Mouse (Mus musculus): ENCODE measurements at regions not wholly inside any gene's neighbourhood (a gene's known extent, or its start where the extent isn't known, plus 50 kb on each side); places are given as distances from the start of the nearest gene placed in this dataset.

- DNase-seq (ENCODE audit: low read depth, low spot score) = no peak
Observed at GRCm38 (mm10) chr10:37280823-37281222, 142.1 kb upstream of the Marcks start.

- DNase-seq (ENCODE audit: low read depth, low spot score) = no peak
Observed at GRCm38 (mm10) chr10:37280150-37280820, 141.6 kb upstream of the Marcks start.

GRCm38 (mm10) chr10:37279316-37279715 lies 140.6 kb upstream of the Marcks start:
- no peak for DNase-seq (ENCODE audit: low read depth, low spot score)

GRCm38 (mm10) chr10:37275857-37276256 lies 137.1 kb upstream of the Marcks start:
- DNase-seq (ENCODE audit: low read depth, low spot score) = no peak

- DNase-seq (ENCODE audit: low read depth, low spot score) = no peak
Observed at GRCm38 (mm10) chr10:37275271-37275670, 136.6 kb upstream of the Marcks start.

- no peak for DNase-seq (ENCODE audit: low read depth, low spot score)
Observed at GRCm38 (mm10) chr10:37271967-37272366, 133.2 kb upstream of the Marcks start.

- no peak for DNase-seq (ENCODE audit: low read depth, low spot score)
Observed at GRCm38 (mm10) chr10:37270236-37271000, 131.7 kb upstream of the Marcks start.

GRCm38 (mm10) chr10:37266909-37267308 lies 128.2 kb upstream of the Marcks start:
- no peak for DNase-seq (ENCODE audit: low read depth, low spot score)

- DNase-seq (ENCODE audit: low read depth, low spot score) = peak; percentile 7
Observed at GRCm38 (mm10) chr10:37260791-37261488, 122.2 kb upstream of the Marcks start.

- DNase-seq (ENCODE audit: low read depth, low spot score) = no peak
Observed at GRCm38 (mm10) chr10:37259186-37259585, 120.5 kb upstream of the Marcks start.

- DNase-seq (ENCODE audit: low read depth, low spot score) = no peak
Observed at GRCm38 (mm10) chr10:37257544-37257943, 118.8 kb upstream of the Marcks start.

- no peak for DNase-seq (ENCODE audit: low read depth, low spot score)
Observed at GRCm38 (mm10) chr10:37250934-37251521, 112.3 kb upstream of the Marcks start.

GRCm38 (mm10) chr10:37250157-37250556 lies 111.4 kb upstream of the Marcks start:
- DNase-seq (ENCODE audit: low read depth, low spot score) = no peak

- no peak for DNase-seq (ENCODE audit: low read depth, low spot score)
Observed at GRCm38 (mm10) chr10:37249511-37249910, 110.8 kb upstream of the Marcks start.

- no peak for DNase-seq (ENCODE audit: low read depth, low spot score)
Observed at GRCm38 (mm10) chr10:37247121-37247520, 108.4 kb upstream of the Marcks start.

GRCm38 (mm10) chr10:37243136-37243535 lies 104.4 kb upstream of the Marcks start:
- no peak for DNase-seq (ENCODE audit: low read depth, low spot score)

GRCm38 (mm10) chr10:37241821-37242263 lies 103.1 kb upstream of the Marcks start:
- DNase-seq (ENCODE audit: low read depth, low spot score) = no peak

GRCm38 (mm10) chr10:37240634-37241033 lies 101.9 kb upstream of the Marcks start:
- no peak for DNase-seq (ENCODE audit: low read depth, low spot score)

- DNase-seq (ENCODE audit: low read depth, low spot score) = no peak
Observed at GRCm38 (mm10) chr10:37240201-37240600, 101.5 kb upstream of the Marcks start.

- DNase-seq (ENCODE audit: low read depth, low spot score) = no peak
Observed at GRCm38 (mm10) chr10:37236001-37236822, 97.5 kb upstream of the Marcks start.

GRCm38 (mm10) chr10:37231936-37232556 lies 93.3 kb upstream of the Marcks start:
- DNase-seq (ENCODE audit: low read depth, low spot score) = peak; percentile 65

All from CD4-positive, CD25-positive, alpha-beta regulatory T cell, adult 2 months (primary cell).